Mouse (Mus musculus): Measurements from ENCODE around the gene Ergic1.

Ergic1 gene

GRCm38 (mm10) chr17:26625521-26626010, 64.3 kb downstream of the Ergic1 start:
- DNase-seq (ENCODE audit: low spot score in 2 of 2), result no peak

- no peak for DNase-seq (ENCODE audit: low spot score in 2 of 2)
Measured at GRCm38 (mm10) chr17:26628479-26628878, 67.2 kb downstream of the Ergic1 start.

- DNase-seq (ENCODE audit: low spot score in 2 of 2), result no peak
Measured at GRCm38 (mm10) chr17:26628936-26629335, 67.6 kb downstream of the Ergic1 start.

- peak; percentile 40 to 56 for DNase-seq (ENCODE audit: low spot score in 2 of 2)
Measured at GRCm38 (mm10) chr17:26631811-26632327, 70.6 kb downstream of the Ergic1 start.

GRCm38 (mm10) chr17:26633186-26633585, 71.9 kb downstream of the Ergic1 start:
- no peak for DNase-seq (ENCODE audit: low spot score in 2 of 2)

- no peak for DNase-seq (ENCODE audit: low spot score in 2 of 2)
Measured at GRCm38 (mm10) chr17:26633926-26634325, 72.6 kb downstream of the Ergic1 start.

- no peak for DNase-seq (ENCODE audit: low spot score in 2 of 2)
Measured at GRCm38 (mm10) chr17:26634539-26634938, 73.2 kb downstream of the Ergic1 start.

GRCm38 (mm10) chr17:26635951-26636350, 74.7 kb downstream of the Ergic1 start:
- no peak for DNase-seq (ENCODE audit: low spot score in 2 of 2)

- no peak for DNase-seq (ENCODE audit: low spot score in 2 of 2)
Measured at GRCm38 (mm10) chr17:26637851-26638250, 76.6 kb downstream of the Ergic1 start.

- peak; percentile 63 for DNase-seq (ENCODE audit: low spot score in 2 of 2)
Measured at GRCm38 (mm10) chr17:26638655-26639054, 77.4 kb downstream of the Ergic1 start.

- no peak for DNase-seq (ENCODE audit: low spot score in 2 of 2)
Measured at GRCm38 (mm10) chr17:26639791-26640190, 78.5 kb downstream of the Ergic1 start.

GRCm38 (mm10) chr17:26640286-26640740, 79.0 kb downstream of the Ergic1 start:
- no peak for DNase-seq (ENCODE audit: low spot score in 2 of 2)

- no peak for DNase-seq (ENCODE audit: low spot score in 2 of 2)
Measured at GRCm38 (mm10) chr17:26643456-26643855, 82.2 kb downstream of the Ergic1 start.

GRCm38 (mm10) chr17:26643993-26644392, 82.7 kb downstream of the Ergic1 start:
- no peak for DNase-seq (ENCODE audit: low spot score in 2 of 2)

- no peak for DNase-seq (ENCODE audit: low spot score in 2 of 2)
Measured at GRCm38 (mm10) chr17:26644509-26645410, 83.5 kb downstream of the Ergic1 start.

- no peak for DNase-seq (ENCODE audit: low spot score in 2 of 2)
Measured at GRCm38 (mm10) chr17:26645411-26645854, 84.1 kb downstream of the Ergic1 start.

- DNase-seq (ENCODE audit: low spot score in 2 of 2), result no peak
Measured at GRCm38 (mm10) chr17:26647283-26647682, 86.0 kb downstream of the Ergic1 start.

GRCm38 (mm10) chr17:26649565-26649964, 88.3 kb downstream of the Ergic1 start:
- DNase-seq (ENCODE audit: low spot score in 2 of 2), result no peak

GRCm38 (mm10) chr17:26650451-26651363, 89.4 kb downstream of the Ergic1 start:
- DNase-seq (ENCODE audit: low spot score in 2 of 2), result no peak

GRCm38 (mm10) chr17:26658854-26659572, 97.7 kb downstream of the Ergic1 start:
- no peak for DNase-seq (ENCODE audit: low spot score in 2 of 2)

GRCm38 (mm10) chr17:26659573-26659915, 98.3 kb downstream of the Ergic1 start:
- no peak for DNase-seq (ENCODE audit: low spot score in 2 of 2)
